Mouse (Mus musculus): ENCODE measurements at regions not wholly inside any gene's neighbourhood (a gene's known extent, or its start where the extent isn't known, plus 50 kb on each side); places are given as distances from the start of the nearest gene placed in this dataset.

DNA sequence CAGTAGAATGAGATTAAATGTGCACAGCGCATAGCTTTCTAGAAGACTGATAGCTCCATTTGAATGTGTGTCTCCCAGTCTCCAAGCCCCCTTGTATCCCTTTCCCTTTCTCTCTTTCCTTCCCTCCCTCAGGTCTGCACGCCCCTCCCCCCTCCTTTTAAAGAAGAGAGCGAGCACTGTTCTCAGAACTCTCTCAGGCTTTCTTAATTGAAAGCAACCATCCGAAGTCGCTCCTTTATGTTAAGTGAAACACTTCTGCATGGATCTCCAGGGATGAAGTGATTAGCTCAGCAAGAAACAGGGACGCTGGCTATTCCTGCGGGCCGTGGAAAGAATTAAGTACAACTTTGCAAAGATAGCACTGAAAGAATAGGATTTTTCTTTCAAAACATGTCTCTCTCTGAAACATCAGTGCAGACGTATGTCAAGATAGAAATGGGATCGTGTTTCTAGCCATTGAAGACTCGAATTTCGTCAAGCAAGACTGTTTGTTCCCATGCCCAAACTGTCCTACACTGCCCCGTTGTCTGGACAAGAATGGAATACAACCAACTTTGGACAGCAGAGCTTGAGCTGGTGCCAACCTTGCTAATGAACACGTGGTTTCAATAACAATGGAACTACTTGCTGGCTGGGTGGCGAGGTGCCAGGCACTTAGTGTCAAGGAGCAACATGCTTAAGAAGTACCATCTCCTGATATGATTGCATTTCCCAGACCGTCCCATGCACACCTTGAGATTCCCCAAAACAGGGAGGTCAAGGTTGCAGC, 289.2 kb upstream of the Rnaseh2b start:
- H3K4me2 ChIP-seq (replicated peaks; ENCODE audit: low read depth, low read length) = no peak overlapping the region
- no peaks in the 10 kb centered on the region for H3K9me3 ChIP-seq (ENCODE audit: control insufficient read depth, low read depth, low read length)
- H3K36me3 ChIP-seq (ENCODE audit: control insufficient read depth, insufficient read depth, low read length) = no peaks in the 10 kb centered on the region
- no peak overlapping the region for H3K4me3 ChIP-seq (ENCODE audit: low read depth, low read length)
- no peaks in the 10 kb centered on the region for H3K27me3 ChIP-seq (ENCODE audit: control insufficient read depth, insufficient read depth, low read length)
- no peak overlapping the region for H3K9ac ChIP-seq (replicated peaks; ENCODE audit: low read depth, low read length)
- no peaks in the 10 kb centered on the region for H3K4me1 ChIP-seq (ENCODE audit: control insufficient read depth, insufficient read depth, low read length)
- WGBS = 61% methylated on average over 16 of the region's 16 CpGs
- ATAC-seq (ENCODE audit: insufficient number of reproducible peaks, insufficient read depth, low FRiP score, low read depth) = no peak
- no peak overlapping the region for H3K27ac ChIP-seq (ENCODE audit: low read length)

DNA sequence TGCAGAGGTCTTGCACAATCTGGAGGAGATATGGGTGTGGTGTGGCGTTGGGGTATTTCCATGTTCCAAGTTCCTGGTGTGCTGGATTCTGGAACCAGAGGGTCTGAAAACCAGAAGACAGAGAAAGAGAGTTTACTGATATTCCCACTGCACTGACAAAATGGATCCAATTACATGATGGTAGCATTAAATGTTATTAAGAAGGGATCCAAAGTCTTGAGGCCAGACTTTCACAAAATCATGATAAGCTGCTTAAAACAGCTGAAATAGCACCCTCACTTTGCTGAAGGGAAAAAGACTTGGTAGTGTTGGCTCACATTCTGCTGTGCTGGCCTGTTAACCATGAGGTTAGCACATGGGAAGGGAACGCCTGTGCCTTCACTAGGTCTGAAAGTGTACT, 288.6 kb upstream of the Rnaseh2b start:
- no peak overlapping the region for H3K4me3 ChIP-seq (ENCODE audit: low read depth, low read length)
- no peaks in the 10 kb centered on the region for H3K27me3 ChIP-seq (ENCODE audit: control insufficient read depth, insufficient read depth, low read length)
- no peak overlapping the region for H3K4me2 ChIP-seq (replicated peaks; ENCODE audit: low read depth, low read length)
- WGBS = 89% methylated on average over 2 of the region's 2 CpGs
- no peaks in the 10 kb centered on the region for H3K9me3 ChIP-seq (ENCODE audit: control insufficient read depth, low read depth, low read length)
- no peak overlapping the region for H3K9ac ChIP-seq (replicated peaks; ENCODE audit: low read depth, low read length)
- H3K27ac ChIP-seq (ENCODE audit: low read length) = no peak overlapping the region
- no peak for ATAC-seq (ENCODE audit: insufficient number of reproducible peaks, insufficient read depth, low FRiP score, low read depth)
- H3K4me1 ChIP-seq (ENCODE audit: control insufficient read depth, insufficient read depth, low read length) = no peaks in the 10 kb centered on the region
- H3K36me3 ChIP-seq (ENCODE audit: control insufficient read depth, insufficient read depth, low read length) = no peaks in the 10 kb centered on the region

DNA sequence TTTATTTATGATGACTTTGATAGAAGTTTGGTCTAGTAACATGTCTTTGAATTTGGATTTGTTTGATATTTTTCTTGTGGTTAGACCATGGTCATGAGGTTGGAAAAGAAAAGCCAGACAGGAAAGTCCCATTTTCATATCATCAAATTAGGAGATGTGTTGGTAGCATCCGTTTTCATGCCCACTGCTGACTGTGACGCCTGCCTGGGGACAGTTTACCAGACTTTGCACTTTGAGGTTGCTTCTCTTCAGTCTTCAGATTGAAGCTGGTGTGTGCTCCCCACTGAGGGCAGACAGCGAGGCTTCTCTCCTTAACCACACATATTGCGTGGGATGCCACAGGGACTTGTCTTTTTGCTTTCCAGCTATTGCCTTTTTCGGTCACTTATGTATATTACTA, 283.7 kb upstream of the Rnaseh2b start:
- Histone ChIP-seq H3K4me1 (ENCODE audit: control insufficient read depth, insufficient read depth, low read length) (no peaks in the 10 kb centered on the region), H3K27ac (ENCODE audit: low read length) (no peak overlapping the region), H3K4me2 (replicated peaks; ENCODE audit: low read depth, low read length) (no peak overlapping the region), H3K36me3 (ENCODE audit: control insufficient read depth, insufficient read depth, low read length) (no peaks in the 10 kb centered on the region), H3K4me3 (ENCODE audit: low read depth, low read length) (no peak overlapping the region), H3K27me3 (ENCODE audit: control insufficient read depth, insufficient read depth, low read length) (no peaks in the 10 kb centered on the region), H3K9me3 (ENCODE audit: control insufficient read depth, low read depth, low read length) (no peaks in the 10 kb centered on the region), H3K9ac (replicated peaks; ENCODE audit: low read depth, low read length) (no peak overlapping the region)
- no peak for ATAC-seq (ENCODE audit: insufficient number of reproducible peaks, insufficient read depth, low FRiP score, low read depth)
- 87% methylated on average over 5 of the region's 5 CpGs for WGBS

DNA sequence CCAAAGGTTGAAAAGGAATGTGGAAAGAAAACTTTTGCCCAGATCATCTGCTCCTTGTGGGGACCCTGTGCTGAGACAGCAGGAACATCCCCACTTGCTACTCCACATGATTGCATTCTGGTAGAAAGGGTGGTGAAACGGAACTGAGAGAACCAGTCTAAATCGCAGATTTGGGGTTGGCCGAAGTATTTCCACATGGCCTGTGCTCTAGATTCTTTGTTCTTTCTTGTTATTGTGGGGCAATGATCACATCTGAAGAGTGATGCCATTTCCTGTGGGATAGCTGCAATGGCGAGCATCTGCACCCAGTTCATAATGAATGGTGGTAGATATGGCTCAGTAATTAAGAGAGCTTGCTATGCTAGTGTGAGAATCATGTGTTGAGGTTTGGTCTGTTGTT, 273.6 kb upstream of the Rnaseh2b start:
- no peaks in the 10 kb centered on the region for H3K4me1 ChIP-seq (ENCODE audit: control insufficient read depth, insufficient read depth, low read length)
- no peaks in the 10 kb centered on the region for H3K27me3 ChIP-seq (ENCODE audit: control insufficient read depth, insufficient read depth, low read length)
- no peak for ATAC-seq (ENCODE audit: insufficient number of reproducible peaks, insufficient read depth, low FRiP score, low read depth)
- no peak overlapping the region for H3K27ac ChIP-seq (ENCODE audit: low read length)
- 86% methylated on average over 4 of the region's 4 CpGs for WGBS
- H3K9me3 ChIP-seq (ENCODE audit: control insufficient read depth, low read depth, low read length) = no peaks in the 10 kb centered on the region
- H3K4me2 ChIP-seq (replicated peaks; ENCODE audit: low read depth, low read length) = no peak overlapping the region
- no peaks in the 10 kb centered on the region for H3K36me3 ChIP-seq (ENCODE audit: control insufficient read depth, insufficient read depth, low read length)
- no peak overlapping the region for H3K4me3 ChIP-seq (ENCODE audit: low read depth, low read length)
- H3K9ac ChIP-seq (replicated peaks; ENCODE audit: low read depth, low read length) = no peak overlapping the region

DNA sequence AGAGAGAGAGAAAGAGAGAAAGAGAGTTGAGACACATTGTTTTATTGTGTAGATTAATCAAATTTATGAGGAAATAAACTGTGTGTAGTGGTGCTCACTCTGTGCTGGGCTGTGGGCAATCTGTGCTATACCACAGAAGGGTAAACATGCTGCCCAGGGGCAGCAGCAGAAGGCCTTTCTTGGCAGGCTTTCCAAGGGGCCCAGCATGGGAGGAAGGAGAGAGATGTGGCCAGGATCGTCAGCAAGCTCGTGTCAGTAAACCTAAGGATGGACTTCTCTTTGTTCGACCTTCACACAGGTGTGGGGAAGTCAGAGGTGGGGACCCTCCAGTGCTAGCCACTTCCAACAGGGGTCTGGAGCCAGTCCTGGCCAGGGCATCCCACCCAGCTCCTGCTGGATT, 271.4 kb upstream of the Rnaseh2b start:
- Histone ChIP-seq H3K4me1 (ENCODE audit: control insufficient read depth, insufficient read depth, low read length) (no peaks in the 10 kb centered on the region), H3K4me2 (replicated peaks; ENCODE audit: low read depth, low read length) (no peak overlapping the region), H3K27ac (ENCODE audit: low read length) (no peak overlapping the region), H3K27me3 (ENCODE audit: control insufficient read depth, insufficient read depth, low read length) (no peaks in the 10 kb centered on the region), H3K36me3 (ENCODE audit: control insufficient read depth, insufficient read depth, low read length) (no peaks in the 10 kb centered on the region), H3K4me3 (ENCODE audit: low read depth, low read length) (no peak overlapping the region), H3K9me3 (ENCODE audit: control insufficient read depth, low read depth, low read length) (no peaks in the 10 kb centered on the region), H3K9ac (replicated peaks; ENCODE audit: low read depth, low read length) (no peak overlapping the region)
- WGBS = 74% methylated on average over 3 of the region's 3 CpGs
- no peak for ATAC-seq (ENCODE audit: insufficient number of reproducible peaks, insufficient read depth, low FRiP score, low read depth)

DNA sequence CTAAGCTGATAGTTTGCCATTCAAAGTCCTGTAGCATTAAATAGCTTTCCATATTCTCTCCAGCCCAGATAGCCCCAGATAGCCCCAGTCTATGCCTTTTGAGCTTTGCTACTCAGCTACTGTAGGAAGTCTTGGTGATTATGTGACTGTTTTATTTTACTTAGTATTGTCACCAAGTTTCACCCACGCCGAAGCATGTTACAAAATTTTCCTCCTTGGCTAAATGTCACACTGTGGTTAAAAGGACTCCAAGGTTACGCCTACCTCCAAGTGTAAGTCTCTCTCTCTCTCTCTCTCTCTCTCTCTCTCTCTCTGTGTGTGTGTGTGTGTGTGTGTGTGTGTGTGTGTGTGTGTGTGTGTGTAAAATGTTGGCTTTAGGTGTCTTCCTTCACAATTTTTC, 270.2 kb upstream of the Rnaseh2b start:
- H3K4me2 ChIP-seq (replicated peaks; ENCODE audit: low read depth, low read length) = no peak overlapping the region
- no peak overlapping the region for H3K27ac ChIP-seq (ENCODE audit: low read length)
- WGBS = 90% methylated on average over 3 of the region's 3 CpGs
- ATAC-seq (ENCODE audit: insufficient number of reproducible peaks, insufficient read depth, low FRiP score, low read depth) = no peak
- no peak overlapping the region for H3K9ac ChIP-seq (replicated peaks; ENCODE audit: low read depth, low read length)
- H3K9me3 ChIP-seq (ENCODE audit: control insufficient read depth, low read depth, low read length) = no peaks in the 10 kb centered on the region
- no peaks in the 10 kb centered on the region for H3K27me3 ChIP-seq (ENCODE audit: control insufficient read depth, insufficient read depth, low read length)
- no peaks in the 10 kb centered on the region for H3K4me1 ChIP-seq (ENCODE audit: control insufficient read depth, insufficient read depth, low read length)
- no peaks in the 10 kb centered on the region for H3K36me3 ChIP-seq (ENCODE audit: control insufficient read depth, insufficient read depth, low read length)
- no peak overlapping the region for H3K4me3 ChIP-seq (ENCODE audit: low read depth, low read length)

GRCm38 (mm10) chr14:62023022-62023421, 269.4 kb upstream of the Rnaseh2b start:
- no peak for ATAC-seq (ENCODE audit: insufficient number of reproducible peaks, insufficient read depth, low FRiP score, low read depth)
- Histone ChIP-seq H3K27me3 (ENCODE audit: control insufficient read depth, insufficient read depth, low read length) (no peaks in the 10 kb centered on the region), H3K36me3 (ENCODE audit: control insufficient read depth, insufficient read depth, low read length) (no peaks in the 10 kb centered on the region), H3K4me2 (replicated peaks; ENCODE audit: low read depth, low read length) (no peak overlapping the region), H3K4me3 (ENCODE audit: low read depth, low read length) (no peak overlapping the region), H3K9ac (replicated peaks; ENCODE audit: low read depth, low read length) (no peak overlapping the region), H3K9me3 (ENCODE audit: control insufficient read depth, low read depth, low read length) (no peaks in the 10 kb centered on the region), H3K4me1 (ENCODE audit: control insufficient read depth, insufficient read depth, low read length) (no peaks in the 10 kb centered on the region), H3K27ac (ENCODE audit: low read length) (no peak overlapping the region)
- WGBS = 55% methylated on average over 7 of the region's 7 CpGs

- Histone ChIP-seq H3K36me3 (ENCODE audit: control insufficient read depth, insufficient read depth, low read length) (no peaks in the 10 kb centered on the region), H3K27me3 (ENCODE audit: control insufficient read depth, insufficient read depth, low read length) (no peaks in the 10 kb centered on the region), H3K27ac (ENCODE audit: low read length) (no peak overlapping the region), H3K4me1 (ENCODE audit: control insufficient read depth, insufficient read depth, low read length) (no peaks in the 10 kb centered on the region), H3K9ac (replicated peaks; ENCODE audit: low read depth, low read length) (no peak overlapping the region), H3K4me2 (replicated peaks; ENCODE audit: low read depth, low read length) (no peak overlapping the region), H3K4me3 (ENCODE audit: low read depth, low read length) (no peak overlapping the region), H3K9me3 (ENCODE audit: control insufficient read depth, low read depth, low read length) (no peaks in the 10 kb centered on the region)
- no peak for ATAC-seq (ENCODE audit: insufficient number of reproducible peaks, insufficient read depth, low FRiP score, low read depth)
- WGBS = 72% methylated on average over 8 of the region's 8 CpGs
Observed at GRCm38 (mm10) chr14:62027751-62028279, 264.6 kb upstream of the Rnaseh2b start.

DNA sequence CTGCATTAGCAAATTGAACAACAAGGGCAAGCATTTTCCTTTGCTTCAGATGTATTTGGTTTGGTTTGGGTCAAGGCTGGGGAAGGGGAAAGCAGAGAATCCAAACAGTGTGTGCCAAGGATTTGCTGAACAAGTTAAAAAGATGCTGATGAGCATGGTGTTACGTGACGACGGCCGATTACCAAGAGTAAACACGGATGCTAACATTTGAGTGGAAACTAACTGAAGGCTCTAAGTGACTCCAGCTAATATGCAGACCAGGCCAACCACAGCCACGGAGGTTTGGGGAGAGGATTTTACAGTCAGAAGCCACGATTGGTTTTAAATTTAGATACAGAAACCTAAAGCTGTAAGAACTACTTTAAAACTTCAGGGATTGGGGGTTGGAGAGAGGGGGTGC, 262.3 kb upstream of the Rnaseh2b start:
- Histone ChIP-seq H3K27me3 (ENCODE audit: control insufficient read depth, insufficient read depth, low read length) (no peaks in the 10 kb centered on the region), H3K4me2 (replicated peaks; ENCODE audit: low read depth, low read length) (no peak overlapping the region), H3K27ac (ENCODE audit: low read length) (no peak overlapping the region), H3K4me3 (ENCODE audit: low read depth, low read length) (no peak overlapping the region), H3K4me1 (ENCODE audit: control insufficient read depth, insufficient read depth, low read length) (no peaks in the 10 kb centered on the region), H3K36me3 (ENCODE audit: control insufficient read depth, insufficient read depth, low read length) (no peaks in the 10 kb centered on the region), H3K9ac (replicated peaks; ENCODE audit: low read depth, low read length) (no peak overlapping the region), H3K9me3 (ENCODE audit: control insufficient read depth, low read depth, low read length) (no peaks in the 10 kb centered on the region)
- 73% methylated on average over 7 of the region's 7 CpGs for WGBS
- ATAC-seq (ENCODE audit: insufficient number of reproducible peaks, insufficient read depth, low FRiP score, low read depth) = no peak
